Mouse (Mus musculus): Measurements from ENCODE around the gene Cltb.
"Not testable (repeated sequence)": the region's sequence is repeated elsewhere in the genome, so short reads cannot be mapped to it uniquely, and the experiment has no call there.

Cltb gene

DNA sequence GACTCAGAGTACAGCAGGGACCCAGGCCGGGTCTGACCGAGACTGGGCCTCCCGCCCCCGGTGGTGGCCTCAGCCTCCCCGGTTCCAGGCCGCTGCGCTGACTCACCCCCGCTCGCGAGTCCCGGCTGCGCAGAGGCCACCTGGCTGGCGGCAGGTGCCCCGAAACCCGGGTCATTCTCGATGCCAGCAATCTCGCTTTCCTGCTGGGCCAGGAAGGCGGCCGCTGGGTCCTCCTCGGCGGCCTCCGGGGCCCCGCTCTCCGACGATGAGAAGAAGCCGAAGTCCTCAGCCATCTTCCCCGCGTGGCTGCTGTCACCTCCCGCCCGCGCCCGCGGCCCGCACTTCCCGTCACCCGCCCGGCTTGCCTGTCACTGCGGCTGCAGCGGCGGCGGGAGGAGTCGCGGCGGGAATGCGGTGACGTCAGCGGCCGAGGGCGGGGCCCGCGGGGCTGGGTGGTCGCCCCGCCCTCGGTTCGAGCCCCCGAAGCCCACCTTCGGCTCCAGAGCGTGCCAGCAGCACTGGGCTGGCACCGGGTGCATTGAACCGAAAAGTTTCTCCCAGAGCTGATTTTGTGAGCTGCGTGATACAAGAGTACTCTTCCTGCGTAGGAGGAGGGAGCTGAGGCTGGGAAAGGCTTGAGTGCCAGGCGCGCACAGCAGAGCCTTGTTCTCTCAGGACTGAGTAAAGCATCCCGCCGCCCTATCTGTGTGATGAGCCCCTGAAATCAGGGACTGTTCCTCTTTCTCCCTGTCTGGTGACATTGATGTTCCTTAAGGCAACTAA is at the start of gene Cltb:
Gene Cltb (minus strand): TSS at position 373 of the 783 bp plus-strand sequence.
- in situ Hi-C loops (cut with MboI, MseI) = no loop called here

DNA sequence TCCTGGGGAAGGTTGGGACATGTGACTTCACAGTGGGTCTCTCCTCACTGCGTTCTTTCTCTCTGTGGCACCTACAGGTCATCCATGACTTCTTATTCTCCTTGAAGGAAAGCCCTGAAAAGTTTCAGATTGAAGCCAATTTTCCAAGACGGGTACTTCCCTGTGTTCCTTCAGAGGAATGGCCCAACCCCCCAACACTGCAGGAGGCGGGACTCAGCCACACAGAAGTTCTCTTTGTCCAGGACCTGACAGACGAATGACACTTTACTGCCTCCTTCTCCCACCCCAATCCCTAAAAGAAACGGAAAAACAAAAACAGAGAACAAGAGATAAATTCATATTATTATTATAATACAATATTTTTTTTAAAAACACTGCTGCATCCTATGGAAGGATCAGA is 49.7 kb upstream of the Cltb start:
- in situ Hi-C loops (cut with MboI, MseI) = no loop called here

DNA sequence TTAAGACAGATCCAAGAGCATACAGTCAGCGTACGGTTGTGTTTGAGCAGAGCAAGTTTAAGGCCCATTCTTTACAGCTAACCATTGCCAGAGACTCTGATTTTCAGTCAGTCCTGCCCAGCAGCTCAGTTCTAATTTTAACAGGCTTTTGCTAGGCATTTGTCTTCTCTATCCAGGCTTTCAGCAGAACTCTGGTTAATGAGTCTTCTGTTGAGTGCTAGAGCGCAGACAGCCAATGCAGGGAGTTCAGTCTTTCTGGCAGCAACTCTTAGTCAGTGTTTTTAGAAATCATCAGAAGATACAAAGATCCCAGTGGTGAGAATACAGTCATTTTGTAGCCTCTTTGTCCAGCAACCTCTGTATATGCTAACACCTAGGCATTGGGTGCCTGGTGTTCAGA is 39.3 kb upstream of the Cltb start:
- in situ Hi-C loops (cut with MboI, MseI) = no loop called here

DNA sequence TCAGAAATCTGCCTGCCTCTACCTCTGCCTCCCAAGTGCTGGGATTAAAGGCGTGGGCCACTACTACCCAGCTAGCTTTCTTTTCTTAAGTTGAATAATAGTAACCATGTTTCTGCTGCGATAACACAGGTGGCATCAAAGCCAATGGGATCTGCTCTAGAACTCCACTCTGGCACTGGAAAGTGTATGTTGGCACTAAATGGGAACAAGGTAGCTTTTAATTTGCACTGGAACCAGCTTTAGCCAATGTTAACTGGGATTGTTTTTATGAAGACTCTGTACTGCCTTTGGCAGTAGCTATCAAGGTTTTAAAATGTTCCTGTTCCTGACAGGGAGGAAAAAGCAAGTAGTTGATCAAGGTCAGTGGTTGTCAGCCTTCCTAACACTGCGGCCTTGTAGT is 23.9 kb upstream of the Cltb start:
- in situ Hi-C loops (cut with MboI, MseI) = no loop called here

DNA sequence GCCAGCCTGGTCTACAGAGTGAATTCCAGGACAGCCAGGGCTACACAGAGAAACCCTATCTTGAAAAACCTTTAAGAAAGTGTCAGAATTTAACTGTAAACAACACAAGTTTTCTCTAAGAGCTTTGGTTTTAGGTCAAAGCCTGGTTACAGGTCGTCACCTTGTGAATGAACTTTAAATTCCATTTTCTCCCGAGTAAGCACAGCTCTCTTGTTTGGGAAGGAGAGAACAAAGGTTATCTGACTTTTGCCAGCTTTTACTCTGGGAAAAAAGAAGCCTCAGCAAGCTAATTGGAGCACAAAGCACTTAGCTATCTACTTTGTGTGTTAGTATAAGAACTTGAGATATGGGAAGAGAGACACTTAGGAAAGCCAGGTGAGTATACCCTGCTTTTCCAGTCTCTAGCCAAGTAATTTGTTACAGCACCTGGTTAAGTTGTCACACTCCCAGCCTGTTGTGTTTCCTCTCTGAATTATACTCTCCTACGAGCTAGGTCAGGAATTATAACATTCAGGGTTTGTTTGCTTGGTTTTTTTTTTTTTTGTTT is 21.7 kb upstream of the Cltb start:
- in situ Hi-C loops (cut with MboI, MseI) = no loop called here

DNA sequence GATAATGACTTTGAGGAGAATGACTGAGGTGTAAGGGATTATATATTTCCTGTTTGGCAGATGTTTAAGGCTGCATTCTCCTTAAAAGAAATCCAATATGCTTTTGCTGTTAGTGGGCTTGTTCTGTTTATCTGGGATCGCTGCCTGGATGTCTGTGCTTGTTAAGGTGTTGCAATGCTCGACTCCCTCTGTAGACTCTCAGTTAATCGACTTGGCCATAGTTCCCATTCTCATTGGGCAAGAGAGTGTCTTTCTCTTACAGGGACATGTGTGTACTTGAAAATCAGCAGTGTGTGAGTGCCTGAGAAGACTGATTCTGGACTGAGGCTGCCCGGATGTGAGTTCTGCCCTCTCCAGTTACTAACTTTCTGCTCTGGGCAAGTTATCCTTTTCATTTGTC is 18.0 kb upstream of the Cltb start:
- in situ Hi-C loops (cut with MboI, MseI) = no loop called here

DNA sequence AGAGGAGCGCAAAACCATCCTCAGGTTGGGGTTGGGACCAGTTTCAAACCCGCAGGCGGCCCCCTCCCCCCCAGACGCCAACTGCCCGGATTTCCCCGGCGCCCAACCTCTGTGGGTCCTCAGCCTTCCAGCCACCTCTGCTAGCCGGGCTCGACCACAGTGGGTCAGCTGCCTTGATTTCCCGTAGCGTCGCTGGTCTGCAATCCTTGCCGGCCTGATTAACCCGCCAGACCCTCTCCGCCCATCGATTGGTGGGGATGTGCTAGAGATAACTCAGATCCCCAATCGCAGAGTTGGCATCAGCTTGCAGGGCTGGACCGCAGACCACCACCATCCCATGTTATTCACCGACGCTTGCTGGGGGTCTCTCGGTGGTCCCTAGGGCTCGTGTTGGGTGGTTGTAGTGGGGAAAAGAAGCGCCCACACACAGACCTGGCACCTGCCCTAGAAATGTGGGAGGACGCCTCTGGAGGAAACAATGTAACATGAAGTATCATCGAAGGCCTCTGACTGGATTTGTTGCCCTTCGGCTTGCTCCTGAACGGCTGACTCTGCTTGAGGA is 10.9 kb upstream of the Cltb start:
- in situ Hi-C loops (cut with MboI, MseI) = no loop called here

DNA sequence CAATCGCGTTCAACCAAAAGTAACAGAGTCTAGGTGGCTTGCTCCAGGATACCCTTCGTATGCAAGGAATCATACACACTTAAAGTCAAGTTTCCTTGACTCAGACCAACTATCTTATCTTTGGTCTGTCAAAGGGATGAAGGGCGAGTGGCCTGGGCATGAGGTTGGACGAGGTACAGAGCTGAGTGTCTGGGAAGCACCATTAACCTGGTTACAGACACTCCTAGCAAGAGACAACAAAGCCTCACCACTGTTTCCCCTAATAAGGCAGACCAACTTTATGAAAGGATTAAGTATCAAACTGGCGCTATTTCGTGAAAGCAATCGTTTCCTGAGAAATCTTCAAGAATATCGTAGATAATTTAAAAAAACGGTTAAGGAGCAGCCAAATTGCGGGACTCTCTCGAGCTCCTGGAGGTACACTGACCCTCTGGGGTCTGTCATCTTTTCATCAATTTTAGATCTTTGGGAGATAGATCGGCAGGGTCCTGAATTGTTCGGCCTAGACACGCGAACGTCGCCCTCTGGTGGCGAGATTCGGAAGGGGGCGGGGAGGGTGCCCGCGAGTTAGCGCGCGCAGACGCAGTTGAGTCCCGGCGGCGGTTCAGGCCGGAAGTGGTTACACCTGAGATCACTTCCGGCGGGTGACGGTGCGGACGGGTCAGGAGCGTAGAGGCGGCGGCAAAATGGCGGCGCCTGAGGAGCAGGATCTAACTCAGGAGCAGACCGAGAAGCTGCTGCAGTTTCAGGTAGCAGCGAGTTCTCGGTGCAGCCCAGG is 10.2 kb upstream of the Cltb start, which contains the start of gene Faf2:
Gene Faf2 (plus strand): TSS at position 630 of the 778 bp plus-strand sequence.
- in situ Hi-C loops (cut with MboI, MseI) = no loop called here

DNA sequence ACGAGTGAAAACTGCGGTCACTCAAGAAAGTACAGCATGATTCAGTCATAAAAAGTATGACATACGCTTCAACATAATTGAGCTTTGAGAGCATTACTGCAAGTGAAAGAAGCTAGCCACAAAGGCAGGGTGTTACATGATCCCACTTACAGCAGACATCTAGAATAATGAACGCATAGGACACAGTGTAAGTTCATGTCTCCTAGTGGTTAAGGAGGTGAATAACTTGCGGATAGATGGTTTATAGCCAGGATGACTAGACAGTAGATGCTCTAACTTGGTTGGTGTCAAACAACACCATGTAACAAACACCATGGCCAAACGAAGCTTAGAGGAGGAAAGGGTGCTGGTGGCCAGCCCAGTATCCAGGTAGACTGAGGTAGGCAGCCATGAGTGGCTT is 5.9 kb upstream of the Cltb start:
- in situ Hi-C loops (cut with MboI, MseI) = no loop called here

DNA sequence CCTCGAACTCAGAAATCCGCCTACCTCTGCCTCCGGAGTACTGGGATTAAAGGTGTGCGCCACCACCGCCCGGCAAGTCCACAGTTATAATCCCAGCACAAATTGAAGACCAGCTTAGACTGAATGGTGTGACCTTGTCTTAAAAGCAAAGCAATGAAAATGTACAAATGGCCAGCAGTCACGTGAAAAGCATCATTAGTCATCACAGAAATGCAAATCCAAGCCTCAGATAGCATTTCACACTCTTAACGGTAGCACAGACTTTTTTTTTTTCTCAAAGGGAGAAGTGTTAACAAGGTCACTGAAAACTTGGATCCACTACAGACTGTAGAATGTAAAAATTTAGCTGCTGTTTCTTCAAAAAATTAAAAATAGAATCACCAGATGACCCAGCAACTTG is 5.2 kb upstream of the Cltb start:
- in situ Hi-C loops (cut with MboI, MseI) = no loop called here

DNA sequence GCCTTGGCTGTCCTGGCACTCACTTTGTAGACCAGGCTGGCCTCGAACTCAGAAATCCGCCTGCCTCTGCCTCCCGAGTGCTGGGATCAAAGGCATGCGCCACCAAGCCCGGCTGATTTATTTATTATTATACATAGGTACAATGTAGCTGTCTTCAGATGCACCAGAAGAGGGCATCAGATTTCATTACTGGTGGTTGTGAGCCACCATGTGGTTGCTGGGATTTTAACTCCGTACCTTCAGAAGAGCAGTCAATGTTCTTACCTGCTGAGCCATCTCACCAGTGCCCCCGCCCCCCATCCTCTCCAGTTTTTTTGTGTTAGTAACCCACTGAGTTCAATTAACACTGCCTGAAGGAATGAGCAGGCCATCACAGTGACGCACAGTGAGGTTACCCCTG is 2.0 kb upstream of the Cltb start:
- in situ Hi-C loops (cut with MboI, MseI) = not testable (repeated sequence)

DNA sequence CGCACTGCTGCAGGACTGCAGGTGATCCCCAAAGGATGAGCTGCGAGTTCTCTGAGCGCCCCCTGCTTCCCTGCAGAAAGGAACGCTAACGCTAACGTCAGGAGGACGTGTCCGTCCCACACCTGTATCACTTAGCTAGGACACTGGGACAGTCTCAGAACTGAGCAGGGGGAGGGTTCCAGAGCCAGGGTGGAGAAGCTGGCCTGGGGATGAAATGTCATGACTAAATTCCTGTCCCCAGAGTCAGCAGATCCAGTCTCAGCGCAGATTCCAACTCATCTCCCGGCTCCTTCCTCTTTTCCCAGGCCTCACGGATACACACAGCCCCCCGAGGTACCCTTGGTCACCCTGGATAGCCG is 552 bp downstream of the Cltb start:
- in situ Hi-C loops (cut with MboI, MseI) = no loop called here

DNA sequence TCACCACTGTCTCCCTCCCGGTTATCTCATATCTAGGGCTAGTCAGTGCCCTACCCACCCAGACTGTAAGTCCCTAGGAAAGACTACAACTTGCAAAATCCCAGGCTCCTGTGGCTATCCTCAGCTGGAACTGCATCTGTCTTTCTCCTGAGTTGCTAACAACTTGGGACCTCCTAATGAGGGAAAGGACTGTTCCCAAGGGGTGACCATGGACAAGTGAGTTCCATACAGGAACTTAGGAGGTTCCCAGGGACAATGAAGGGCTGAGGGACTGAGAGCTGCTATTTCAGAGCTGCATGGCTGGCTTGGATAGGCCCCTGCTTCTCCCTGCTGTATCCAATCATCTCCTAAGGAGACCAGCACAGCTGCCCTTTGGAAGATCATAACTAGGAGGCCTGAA is 1.8 kb downstream of the Cltb start:
- in situ Hi-C loops (cut with MboI, MseI) = no loop called here

DNA sequence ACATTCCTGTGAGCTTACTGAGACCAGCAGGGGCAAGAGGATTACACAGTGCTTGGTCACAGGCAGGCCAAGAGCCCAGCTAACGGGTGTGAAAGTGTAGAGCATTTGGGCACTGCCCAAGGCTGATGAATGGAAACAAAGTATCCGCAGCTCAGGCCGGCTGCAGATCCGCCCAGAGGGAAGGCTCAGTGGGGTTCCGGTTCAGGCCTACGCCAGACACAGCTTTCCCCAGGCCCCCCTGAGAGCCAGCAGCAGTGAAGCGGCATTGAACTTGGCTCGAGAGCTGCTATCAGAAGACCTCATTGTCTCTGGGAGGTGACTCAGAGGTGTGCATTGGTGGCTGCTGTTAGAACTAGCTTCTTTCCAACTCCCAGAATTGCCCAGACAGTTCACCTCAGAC is 2.5 kb downstream of the Cltb start:
- in situ Hi-C loops (cut with MboI, MseI) = no loop called here

DNA sequence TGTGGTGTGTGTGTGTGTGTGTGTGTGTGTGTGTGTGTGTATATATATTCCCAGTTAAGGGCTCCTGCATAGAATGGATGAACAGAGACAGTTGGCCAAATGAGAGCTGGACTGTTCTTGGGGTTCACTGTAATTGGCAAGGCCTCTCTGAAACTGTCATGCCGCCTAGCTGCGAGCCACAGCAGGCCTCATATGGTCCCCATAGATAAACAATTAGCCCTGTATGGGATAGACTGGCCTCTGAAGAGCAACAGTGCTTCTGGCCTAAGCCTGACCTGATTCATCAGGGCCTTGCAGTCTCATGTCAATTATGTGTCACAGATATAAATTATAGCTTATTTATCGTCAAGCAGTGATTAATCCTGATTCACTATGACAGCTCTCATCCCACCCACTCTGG is 3.1 kb downstream of the Cltb start:
- in situ Hi-C loops (cut with MboI, MseI) = no loop called here

DNA sequence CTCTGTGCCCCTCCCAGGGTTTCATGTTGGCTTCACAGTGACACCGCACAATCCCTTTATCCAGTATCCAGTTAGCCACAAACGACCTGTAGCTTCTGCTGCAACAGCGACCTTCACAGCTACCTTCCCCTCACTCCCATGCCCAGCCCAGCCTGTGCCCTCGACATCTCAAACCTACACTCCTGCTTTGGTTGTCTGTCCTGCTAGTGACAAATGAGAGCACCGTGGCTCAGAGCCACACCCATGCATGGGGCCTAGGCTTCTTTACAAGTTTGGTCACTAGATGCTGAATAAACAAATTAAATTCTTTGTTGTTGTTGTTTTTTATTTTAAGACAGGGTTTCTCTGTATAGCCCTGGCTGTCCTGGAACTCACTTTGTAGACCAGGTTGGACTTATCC is 3.9 kb downstream of the Cltb start:
- in situ Hi-C loops (cut with MboI, MseI) = no loop called here

DNA sequence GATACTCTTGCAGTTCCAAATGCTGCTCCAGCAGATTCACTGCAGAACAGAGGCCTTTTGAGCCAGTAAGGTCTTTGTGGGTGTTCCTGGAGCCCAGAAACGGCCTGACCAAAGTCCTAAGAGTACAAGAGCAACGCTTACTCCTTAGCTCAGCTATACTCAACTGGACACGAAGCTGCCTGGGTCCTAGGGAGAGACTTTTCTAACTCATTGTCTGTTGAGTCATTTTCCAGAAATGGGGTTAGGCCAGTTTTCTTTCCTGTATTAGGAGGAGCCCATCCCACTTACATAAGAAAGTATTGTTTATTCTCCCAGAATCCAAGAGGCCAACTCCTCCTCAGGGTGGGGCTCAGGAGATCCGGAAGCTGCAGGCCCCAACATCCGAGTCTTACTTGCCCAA is 5.7 kb downstream of the Cltb start:
- in situ Hi-C loops (cut with MboI, MseI) = no loop called here

DNA sequence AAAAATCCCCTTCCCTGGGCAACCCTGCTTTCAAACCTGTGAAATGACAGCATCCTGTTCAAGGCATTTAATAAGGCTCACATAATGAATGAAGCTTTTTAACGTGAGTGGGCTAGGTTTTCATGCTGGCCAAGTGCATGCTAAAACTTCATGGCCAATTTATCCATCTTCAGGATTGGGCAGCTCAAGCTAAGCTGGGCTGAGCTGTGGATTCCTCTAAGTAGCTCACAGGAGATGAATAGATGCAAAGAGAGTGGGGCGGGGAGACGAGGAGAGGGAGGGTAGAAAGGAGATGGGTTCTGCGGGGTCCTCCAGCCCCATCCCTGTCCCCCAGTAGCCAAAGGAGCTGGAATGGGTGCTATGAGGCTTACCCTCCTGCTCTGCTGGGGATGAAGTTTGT is 6.9 kb downstream of the Cltb start:
- in situ Hi-C loops (cut with MboI, MseI) = no loop called here

DNA sequence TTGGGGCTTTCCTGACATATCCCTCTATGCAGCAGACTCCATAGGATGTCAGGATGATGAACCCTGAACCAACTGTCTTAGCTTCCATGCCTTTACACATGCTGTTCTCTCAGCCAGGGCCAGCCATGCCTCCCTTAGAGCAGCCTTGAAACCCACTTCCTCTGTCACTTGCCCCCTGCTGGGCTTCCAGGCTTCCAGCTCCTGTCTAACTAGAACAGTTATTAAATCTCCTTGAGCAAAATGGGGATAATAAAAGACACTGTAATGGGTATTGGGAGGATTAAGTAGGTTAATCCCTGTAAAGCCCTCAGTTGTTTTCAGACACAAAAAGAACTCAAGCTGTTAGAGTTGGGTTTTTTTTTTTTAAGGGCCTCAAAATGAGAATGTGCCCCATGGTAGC is 7.6 kb downstream of the Cltb start:
- in situ Hi-C loops (cut with MboI, MseI) = no loop called here

DNA sequence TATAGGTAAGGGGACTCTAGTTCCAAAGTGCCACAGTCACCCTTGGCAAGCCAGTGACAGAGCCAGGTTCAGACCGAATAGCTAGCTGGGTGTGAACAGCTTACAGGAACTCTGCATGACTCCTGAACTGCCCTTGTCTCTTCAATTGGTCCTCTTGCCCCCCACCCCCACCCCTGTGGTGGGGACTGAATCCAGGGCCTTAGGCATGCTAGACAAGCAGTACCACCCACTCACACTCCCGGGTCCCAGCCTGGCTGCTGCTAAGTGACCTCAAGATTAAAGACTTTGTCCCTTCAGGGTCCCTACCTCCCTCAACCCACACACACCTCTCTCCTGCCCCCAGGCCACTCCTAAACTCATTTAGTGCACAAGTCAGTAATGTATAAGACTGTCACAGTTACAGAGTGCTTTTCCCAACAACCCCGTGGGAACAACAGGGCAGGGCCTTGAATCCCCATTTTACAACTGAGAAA is 8.5 kb downstream of the Cltb start:
- in situ Hi-C loops (cut with MboI, MseI) = no loop called here

DNA sequence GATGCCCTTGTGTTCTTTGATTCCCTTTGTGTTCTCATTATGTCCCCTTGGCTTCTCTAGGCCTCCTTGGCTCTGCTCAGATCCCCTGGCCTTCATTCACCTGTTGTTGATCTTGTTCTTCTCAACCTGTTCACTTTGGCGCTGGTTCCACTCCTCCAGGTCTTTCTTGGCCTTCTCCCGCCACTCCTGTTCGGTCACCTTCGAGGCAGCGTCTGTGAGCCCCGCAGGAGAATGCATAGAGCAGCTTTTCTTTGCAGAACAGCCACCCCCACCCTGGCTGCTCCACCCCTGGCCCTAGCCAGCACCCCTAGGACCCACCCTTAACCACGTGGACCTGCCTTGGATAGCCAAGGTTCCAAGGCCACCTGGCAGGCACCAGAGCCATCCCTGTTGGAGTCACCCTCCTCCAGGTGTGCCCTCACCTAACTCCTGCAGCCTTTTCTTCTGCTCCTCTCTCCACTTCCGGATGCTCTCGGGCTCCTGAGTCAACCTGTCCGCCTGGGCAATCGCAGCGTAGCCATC is 12.5 kb downstream of the Cltb start:
- in situ Hi-C loops (cut with MboI, MseI) = no loop called here

DNA sequence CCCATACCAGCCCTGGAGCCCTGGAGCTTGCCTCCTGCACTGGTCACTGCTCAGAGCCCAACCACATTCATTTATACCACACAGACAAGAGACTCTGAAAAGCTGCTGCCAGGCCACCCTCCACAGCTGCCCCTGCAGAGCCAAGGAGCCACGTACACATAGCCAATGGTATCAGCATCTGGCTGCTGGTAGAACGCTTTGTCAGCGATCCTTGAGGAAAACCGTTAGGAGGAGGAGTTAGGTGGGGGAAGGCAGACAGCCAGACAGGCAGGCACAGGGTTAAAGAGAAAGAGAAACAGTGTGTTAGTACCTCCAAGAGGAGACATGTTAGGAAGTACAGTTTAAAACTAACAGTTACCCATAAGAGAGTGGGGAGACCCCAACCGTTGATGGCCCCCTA is 14.3 kb downstream of the Cltb start:
- in situ Hi-C loops (cut with MboI, MseI) = no loop called here
